Mouse (Mus musculus): Measurements from ENCODE around the gene Zp1.
A peak's percentile ranks its signal among the peaks of the same experiment; 100 is the strongest.

The Zp1 gene

GRCm38 (mm10) chr19:10938771-10939170, 18.3 kb upstream of the Zp1 start:
- Histone ChIP-seq H3K36me3 (ENCODE audit: control insufficient read depth, insufficient read depth, low read length, poor library complexity, severe bottlenecking) (peaks cover 3% of the 10 kb centered on the region; the same call in 1 of the 2 replicates), H3K27me3 (ENCODE audit: control insufficient read depth, insufficient read depth, low read length, poor library complexity, severe bottlenecking) (no peaks in the 10 kb centered on the region)
- DNase-seq (ENCODE audit: low read depth, low spot score), result no peak

DNA sequence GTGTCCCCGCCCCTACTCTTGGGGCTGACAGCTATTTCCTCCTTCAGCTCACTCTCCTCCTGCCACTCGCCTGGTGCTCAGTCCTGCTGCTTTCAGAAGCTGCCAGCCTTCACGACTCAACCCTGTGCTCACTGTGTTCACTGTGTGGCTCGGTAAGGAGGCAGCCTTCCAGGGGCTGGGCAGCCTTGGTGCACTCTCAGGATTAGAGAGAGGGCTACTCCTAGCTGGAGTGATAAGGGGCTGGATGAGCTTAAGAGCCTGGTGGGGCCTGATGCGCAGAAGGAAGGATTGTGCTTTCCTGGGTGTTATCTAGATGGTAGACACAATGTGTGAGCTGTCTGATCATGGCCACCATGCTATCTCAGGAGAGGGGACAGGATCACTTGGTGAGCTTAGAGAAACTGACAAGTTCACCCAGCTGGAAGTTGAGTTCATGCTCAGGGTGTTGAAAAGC, 16.7 kb upstream of the Zp1 start, which contains the start of gene Ptgdr2:
Ptgdr2 (plus strand) TSS at position 51 of the 454 bp plus-strand sequence.
- Histone ChIP-seq H3K36me3 (ENCODE audit: control insufficient read depth, insufficient read depth, low read length, poor library complexity, severe bottlenecking) (no peaks in the 10 kb centered on the region), H3K27me3 (ENCODE audit: control insufficient read depth, insufficient read depth, low read length, poor library complexity, severe bottlenecking) (no peaks in the 10 kb centered on the region)
- no peak for DNase-seq (ENCODE audit: low read depth, low spot score)

DNA sequence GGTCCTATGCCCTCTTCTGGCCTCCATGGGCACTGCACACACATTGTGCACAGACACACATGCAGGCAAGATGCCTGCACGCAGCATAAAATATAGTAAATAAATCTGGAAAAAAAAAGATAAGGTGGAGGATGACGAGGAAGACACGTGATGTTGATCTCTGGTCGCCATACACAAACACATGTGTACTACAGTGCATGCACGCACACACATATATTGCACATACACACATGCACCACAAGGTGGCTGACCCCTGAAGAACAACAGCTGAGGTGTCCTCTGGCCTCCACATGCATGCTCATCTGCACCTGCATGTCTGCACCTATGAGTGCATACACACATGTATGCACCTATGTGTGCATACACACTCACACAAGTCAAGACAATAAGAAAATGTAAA, 15.6 kb upstream of the Zp1 start:
- Histone ChIP-seq H3K27me3 (ENCODE audit: control insufficient read depth, insufficient read depth, low read length, poor library complexity, severe bottlenecking) (no peaks in the 10 kb centered on the region), H3K36me3 (ENCODE audit: control insufficient read depth, insufficient read depth, low read length, poor library complexity, severe bottlenecking) (no peaks in the 10 kb centered on the region)
- DNase-seq (ENCODE audit: low read depth, low spot score), result no peak

DNA sequence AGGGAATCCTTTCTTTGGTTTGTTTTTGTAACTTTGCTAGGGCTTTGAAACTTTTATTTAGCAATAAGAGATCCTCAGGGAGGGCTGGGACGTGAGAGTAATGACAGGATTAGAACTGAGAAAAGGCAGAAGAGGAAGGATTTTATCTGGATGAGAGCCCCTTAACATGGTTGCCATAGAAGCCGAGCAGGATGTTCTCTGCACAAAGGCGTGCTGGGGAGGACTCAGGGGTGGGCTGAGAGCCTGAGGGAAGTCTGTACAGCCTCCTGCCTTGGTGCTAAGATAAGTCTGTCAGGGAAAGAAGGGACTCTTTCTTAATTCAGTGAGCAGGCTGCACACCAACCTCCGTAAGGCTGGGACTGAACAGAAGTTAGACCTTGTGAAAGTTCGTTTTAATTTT, 14.6 kb upstream of the Zp1 start:
- no peak for DNase-seq (ENCODE audit: low read depth, low spot score)
- H3K36me3 ChIP-seq (ENCODE audit: control insufficient read depth, insufficient read depth, low read length, poor library complexity, severe bottlenecking), result no peaks in the 10 kb centered on the region
- no peaks in the 10 kb centered on the region for H3K27me3 ChIP-seq (ENCODE audit: control insufficient read depth, insufficient read depth, low read length, poor library complexity, severe bottlenecking)

- DNase-seq (ENCODE audit: low read depth, low spot score), result no peak
- H3K36me3 ChIP-seq (ENCODE audit: control insufficient read depth, insufficient read depth, low read length, poor library complexity, severe bottlenecking), result no peaks in the 10 kb centered on the region
Observed at GRCm38 (mm10) chr19:10930641-10931040, 10.2 kb upstream of the Zp1 start.

DNA sequence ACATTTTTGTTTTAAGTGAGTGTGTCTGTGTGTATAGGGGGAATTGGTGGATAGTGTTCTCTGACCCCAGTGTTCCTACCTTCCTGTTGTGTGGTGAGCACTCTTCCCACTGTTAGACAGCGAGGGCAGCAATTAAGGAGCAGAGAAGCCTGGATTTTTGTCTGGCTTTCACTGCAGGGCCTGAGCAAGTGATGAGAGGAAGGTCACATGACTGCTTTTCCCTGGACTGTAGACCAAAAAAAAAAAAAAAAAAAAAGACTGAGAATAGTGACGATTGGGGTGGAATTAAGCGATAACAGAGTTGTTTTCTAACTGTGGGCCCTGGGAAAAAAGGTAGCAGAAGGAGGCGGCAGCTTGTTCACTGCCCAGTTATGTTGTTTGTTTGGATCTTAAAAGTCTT, 6.2 kb upstream of the Zp1 start:
- H3K36me3 ChIP-seq (ENCODE audit: control insufficient read depth, insufficient read depth, low read length, poor library complexity, severe bottlenecking), result no peaks in the 10 kb centered on the region
- no peaks in the 10 kb centered on the region for H3K27me3 ChIP-seq (ENCODE audit: control insufficient read depth, insufficient read depth, low read length, poor library complexity, severe bottlenecking)
- DNase-seq (ENCODE audit: low read depth, low spot score), result no peak

More at GRCm38 (mm10) chr19:10930641-10931040, 10.2 kb upstream of the Zp1 start:
- H3K27me3 ChIP-seq (ENCODE audit: control insufficient read depth, insufficient read depth, low read length, poor library complexity, severe bottlenecking), result no peaks in the 10 kb centered on the region

DNA sequence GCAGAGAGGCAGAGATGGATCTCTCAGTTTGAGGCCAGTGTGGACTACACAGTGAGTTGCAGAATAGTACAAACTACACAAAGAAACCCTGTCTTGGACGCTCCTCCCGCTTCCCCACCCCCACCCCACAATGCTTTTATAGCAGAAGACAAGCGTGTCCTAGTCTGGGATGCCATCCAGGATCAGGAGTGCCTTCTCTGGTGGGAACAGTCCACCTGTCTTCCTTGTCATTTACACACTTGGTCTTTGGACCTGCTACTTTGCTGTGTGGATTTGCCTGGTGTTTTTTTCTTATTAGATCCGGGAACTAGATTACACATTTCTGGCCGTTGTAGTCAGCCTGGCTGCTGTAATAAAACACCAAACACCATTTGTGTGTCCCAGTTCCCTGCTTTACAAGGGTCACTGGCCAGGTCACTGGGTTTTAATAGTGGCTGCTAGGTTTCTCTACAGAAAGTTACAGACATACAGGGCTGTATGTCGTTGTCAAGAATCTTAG, 5.7 kb upstream of the Zp1 start:
- Histone ChIP-seq H3K36me3 (ENCODE audit: control insufficient read depth, insufficient read depth, low read length, poor library complexity, severe bottlenecking) (no peaks in the 10 kb centered on the region), H3K27me3 (ENCODE audit: control insufficient read depth, insufficient read depth, low read length, poor library complexity, severe bottlenecking) (no peaks in the 10 kb centered on the region)
- no peak for DNase-seq (ENCODE audit: low read depth, low spot score)

GRCm38 (mm10) chr19:10924220-10924619, 3.8 kb upstream of the Zp1 start:
- no peak for DNase-seq (ENCODE audit: low read depth, low spot score)
- no peaks in the 10 kb centered on the region for H3K36me3 ChIP-seq (ENCODE audit: control insufficient read depth, insufficient read depth, low read length, poor library complexity, severe bottlenecking)
- H3K27me3 ChIP-seq (ENCODE audit: control insufficient read depth, insufficient read depth, low read length, poor library complexity, severe bottlenecking), result no peaks in the 10 kb centered on the region

DNA sequence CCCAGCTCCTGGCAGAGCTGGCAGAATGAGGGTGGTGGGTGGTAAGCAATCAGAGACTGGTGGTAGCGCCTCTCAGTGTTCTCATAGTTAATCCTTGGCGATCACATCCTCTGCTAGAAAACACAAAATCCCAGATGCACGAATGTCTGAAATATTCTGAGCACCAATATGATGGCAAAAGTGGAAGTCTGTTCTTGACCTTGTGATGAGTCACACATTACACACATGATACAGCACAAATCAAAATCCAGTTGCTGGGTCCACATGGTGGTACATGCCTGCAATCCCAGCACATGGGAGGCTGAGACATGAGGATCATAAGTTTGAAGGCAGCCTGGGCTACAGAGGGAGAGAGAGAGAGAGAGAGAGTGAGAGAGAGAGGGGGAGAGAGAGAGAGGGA, 626 bp upstream of the Zp1 start:
- no peak for DNase-seq (ENCODE audit: low read depth, low spot score)
- Histone ChIP-seq H3K27me3 (ENCODE audit: control insufficient read depth, insufficient read depth, low read length, poor library complexity, severe bottlenecking) (no peaks in the 10 kb centered on the region), H3K36me3 (ENCODE audit: control insufficient read depth, insufficient read depth, low read length, poor library complexity, severe bottlenecking) (no peaks in the 10 kb centered on the region)

- H3K36me3 ChIP-seq (ENCODE audit: control insufficient read depth, insufficient read depth, low read length, poor library complexity, severe bottlenecking), result no peaks in the 10 kb centered on the region
- DNase-seq (ENCODE audit: low read depth, low spot score), result no peak
Observed at GRCm38 (mm10) chr19:10918321-10918991, 2.0 kb downstream of the Zp1 start.

GRCm38 (mm10) chr19:10916506-10916905, 3.9 kb downstream of the Zp1 start:
- no peaks in the 10 kb centered on the region for H3K27me3 ChIP-seq (ENCODE audit: control insufficient read depth, insufficient read depth, low read length, poor library complexity, severe bottlenecking)
- no peak for DNase-seq (ENCODE audit: low read depth, low spot score)
- no peaks in the 10 kb centered on the region for H3K36me3 ChIP-seq (ENCODE audit: control insufficient read depth, insufficient read depth, low read length, poor library complexity, severe bottlenecking)

More at GRCm38 (mm10) chr19:10918321-10918991, 2.0 kb downstream of the Zp1 start:
- no peaks in the 10 kb centered on the region for H3K27me3 ChIP-seq (ENCODE audit: control insufficient read depth, insufficient read depth, low read length, poor library complexity, severe bottlenecking)

DNA sequence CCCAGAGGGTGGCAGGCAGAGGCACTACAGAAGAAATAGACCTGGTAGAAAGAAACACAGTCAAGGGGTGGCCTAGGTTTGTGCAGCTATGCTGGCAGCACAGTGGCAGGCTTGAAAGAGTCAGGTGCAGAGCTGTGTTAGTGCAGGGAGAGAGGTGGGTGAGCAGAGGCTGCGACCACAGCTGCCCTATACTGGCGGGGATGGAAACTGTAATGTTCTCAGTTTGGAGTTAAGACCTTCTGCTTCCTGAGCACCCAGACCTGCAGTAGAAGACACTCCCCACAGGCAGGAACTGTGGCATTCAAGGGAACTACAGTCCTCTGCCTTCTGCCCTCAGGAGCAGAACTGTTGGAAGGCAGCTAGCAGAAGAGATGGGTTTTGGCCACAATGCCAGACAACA, 5.6 kb downstream of the Zp1 start:
- H3K36me3 ChIP-seq (ENCODE audit: control insufficient read depth, insufficient read depth, low read length, poor library complexity, severe bottlenecking), result no peaks in the 10 kb centered on the region
- DNase-seq (ENCODE audit: low read depth, low spot score), result no peak

DNA sequence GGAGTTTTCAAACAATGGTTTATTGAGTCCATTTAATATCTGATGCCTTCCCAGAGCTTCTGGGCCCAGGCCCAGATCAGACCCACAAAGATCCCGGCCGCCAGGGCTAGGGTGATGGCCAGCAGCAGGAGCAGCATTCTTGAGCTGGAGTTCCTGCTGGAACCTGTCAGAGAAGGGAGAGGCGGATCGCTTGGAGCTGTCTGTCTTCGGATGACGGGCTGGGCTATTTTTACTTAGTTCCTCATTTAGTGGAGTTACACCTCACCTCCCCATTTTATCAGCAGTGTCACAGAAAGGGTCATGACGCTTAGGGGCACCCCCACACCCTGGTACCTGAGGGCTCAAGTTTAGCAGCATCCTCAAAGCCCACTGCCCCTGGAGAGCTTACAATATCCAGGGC, 6.1 kb downstream of the Zp1 start:
- Histone ChIP-seq H3K36me3 (ENCODE audit: control insufficient read depth, insufficient read depth, low read length, poor library complexity, severe bottlenecking) (no peaks in the 10 kb centered on the region), H3K27me3 (ENCODE audit: control insufficient read depth, insufficient read depth, low read length, poor library complexity, severe bottlenecking) (no peaks in the 10 kb centered on the region)
- peak; percentile 69 for DNase-seq (ENCODE audit: low read depth, low spot score)

More for the DNA sequence above, 5.6 kb downstream of the Zp1 start:
- H3K27me3 ChIP-seq (ENCODE audit: control insufficient read depth, insufficient read depth, low read length, poor library complexity, severe bottlenecking), result no peaks in the 10 kb centered on the region

- DNase-seq (ENCODE audit: low read depth, low spot score), result no peak
- Histone ChIP-seq H3K27me3 (ENCODE audit: control insufficient read depth, insufficient read depth, low read length, poor library complexity, severe bottlenecking) (no peaks in the 10 kb centered on the region), H3K36me3 (ENCODE audit: control insufficient read depth, insufficient read depth, low read length, poor library complexity, severe bottlenecking) (no peaks in the 10 kb centered on the region)
Observed at GRCm38 (mm10) chr19:10909087-10909721, 11.2 kb downstream of the Zp1 start.

DNA sequence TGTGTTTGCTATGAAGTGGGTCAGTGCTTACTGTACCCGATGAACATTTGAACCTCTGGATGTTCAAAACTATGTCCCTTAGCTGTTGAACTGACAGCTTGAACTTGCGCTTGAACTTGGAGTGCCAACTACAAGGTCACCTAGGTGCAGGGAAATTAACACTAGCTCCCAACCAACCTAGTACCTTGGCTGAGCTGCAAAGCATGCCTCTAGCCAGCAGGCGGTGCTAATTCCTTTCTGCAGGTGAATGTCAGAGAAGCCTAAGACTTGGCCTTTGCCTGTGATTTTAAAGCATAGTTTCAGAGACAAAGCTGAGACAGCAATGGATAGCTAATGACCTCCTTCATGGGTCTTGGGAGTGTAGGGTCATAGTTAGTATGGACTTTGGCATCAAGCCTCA, 12.5 kb downstream of the Zp1 start:
- Histone ChIP-seq H3K27me3 (ENCODE audit: control insufficient read depth, insufficient read depth, low read length, poor library complexity, severe bottlenecking) (no peaks in the 10 kb centered on the region), H3K36me3 (ENCODE audit: control insufficient read depth, insufficient read depth, low read length, poor library complexity, severe bottlenecking) (peaks cover 2% of the 10 kb centered on the region; the same call in 1 of the 2 replicates)
- peak; percentile 72 for DNase-seq (ENCODE audit: low read depth, low spot score)

All from splenic B cell, adult 2 months (primary cell).